Mouse (Mus musculus) testis, postnatal 10 days (tissue): ENCODE measurements around the gene Bahd1.

ENCODE experiments used
- DNase-seq: peaks from one replicate; pipeline ENCODE4 v3.0.0; 2021; ENCODE audit warnings: low spot score

Gene Bahd1

GRCm38 (mm10) chr2:118941341-118941740 lies 41.2 kb downstream of the Bahd1 start:
- no peak for DNase-seq

GRCm38 (mm10) chr2:118943232-118943631 lies 43.1 kb downstream of the Bahd1 start:
- DNase-seq, result no peak

GRCm38 (mm10) chr2:118948818-118949217 lies 48.6 kb downstream of the Bahd1 start:
- no peak for DNase-seq

GRCm38 (mm10) chr2:118949699-118950098 lies 49.5 kb downstream of the Bahd1 start:
- no peak for DNase-seq

GRCm38 (mm10) chr2:118956497-118956896 lies 56.3 kb downstream of the Bahd1 start:
- no peak for DNase-seq

- DNase-seq, result no peak
These were observed 59.5 kb downstream of the Bahd1 start for GRCm38 (mm10) chr2:118959644-118960043.

- DNase-seq, result no peak
These were observed 60.2 kb downstream of the Bahd1 start for GRCm38 (mm10) chr2:118960413-118960812.

GRCm38 (mm10) chr2:118961546-118961945 lies 61.4 kb downstream of the Bahd1 start:
- no peak for DNase-seq

- DNase-seq, result no peak
These were observed 63.0 kb downstream of the Bahd1 start for GRCm38 (mm10) chr2:118963007-118963675.

- DNase-seq, result no peak
These were observed 63.5 kb downstream of the Bahd1 start for GRCm38 (mm10) chr2:118963676-118964012.

GRCm38 (mm10) chr2:118969585-118970147 lies 69.5 kb downstream of the Bahd1 start:
- no peak for DNase-seq

GRCm38 (mm10) chr2:118972048-118972447 lies 71.9 kb downstream of the Bahd1 start:
- no peak for DNase-seq

- peak; percentile 89 for DNase-seq
These were observed 72.7 kb downstream of the Bahd1 start for GRCm38 (mm10) chr2:118972687-118973376.
